Mouse (Mus musculus) megakaryocyte-erythroid progenitor cell, adult 5-6 weeks (primary cell): ENCODE results near the gene Gmfg. TPM values are rescaled to one million over a fixed set of nuclear protein-coding genes. Genes with fewer than 3 reads are reported as not detected.

Source experiments
- ATAC-seq: replicated peaks from 2 replicates; pipeline ENCODE4 v1.8.0; 2016; ENCODE audit warnings: mild to moderate bottlenecking, inconsistent platforms; ENCODE audit not compliant: severe bottlenecking, poor library complexity, low FRiP score, low TSS enrichment
- total RNA-seq, 2 experiments: library from RNA; stranded (forward) in 1 of 2; stranded (reverse) in 1 of 2; fragments of 200-1000, 215-1000 nt in 1 of 2; fragments of >200 nt in 1 of 2; fragmentation: Nextera tagmentation in 1 of 2; gene quantifications; 2 replicates each; pipeline ENCODE4 v1.2.3; 2014 to 2017

Gmfg gene
- 79.4 and 81.5 TPM in 2 replicates for total RNA-seq (2014; fragmentation: Nextera tagmentation)
- total RNA-seq (2017), result 179 and 328 TPM in 2 replicates

GRCm38 (mm10) chr7:28436932-28437570 is at the start of gene Gmfg:
Gmfg (plus strand) TSS chr7:28437447.
- peak; percentile 68 for ATAC-seq

GRCm38 (mm10) chr7:28390331-28390730 is 46.9 kb upstream of the Gmfg start:
- ATAC-seq, result no peak

GRCm38 (mm10) chr7:28392429-28393271 is 44.6 kb upstream of the Gmfg start, which contains the start of the genes Med29 and Paf1:
Med29 (minus strand) TSS chr7:28392708.
Paf1 (plus strand) TSS chr7:28392951.
- peak; percentile 99 for ATAC-seq

GRCm38 (mm10) chr7:28393272-28393951 is 43.8 kb upstream of the Gmfg start:
- no peak for ATAC-seq

- no peak for ATAC-seq
These were observed 41.8 kb upstream of the Gmfg start for GRCm38 (mm10) chr7:28395425-28395824.

GRCm38 (mm10) chr7:28398000-28398399 is 39.2 kb upstream of the Gmfg start:
- no peak for ATAC-seq

GRCm38 (mm10) chr7:28398696-28399340 is 38.4 kb upstream of the Gmfg start:
- no peak for ATAC-seq

GRCm38 (mm10) chr7:28401030-28401429 is 36.2 kb upstream of the Gmfg start:
- ATAC-seq, result no peak

GRCm38 (mm10) chr7:28401942-28402341 is 35.3 kb upstream of the Gmfg start:
- no peak for ATAC-seq

- no peak for ATAC-seq
These were observed 26.3 kb upstream of the Gmfg start for GRCm38 (mm10) chr7:28410841-28411475.

- 0 out of 2 replicates have a peak, but pooled peaks have one; percentile 48 for ATAC-seq
These were observed 24.4 kb upstream of the Gmfg start for GRCm38 (mm10) chr7:28412826-28413225.

- ATAC-seq, result no peak
These were observed 19.9 kb upstream of the Gmfg start for GRCm38 (mm10) chr7:28417368-28417767.

GRCm38 (mm10) chr7:28418096-28418670 is 19.1 kb upstream of the Gmfg start:
- no peak for ATAC-seq

GRCm38 (mm10) chr7:28419416-28419815 is 17.8 kb upstream of the Gmfg start:
- ATAC-seq, result no peak

GRCm38 (mm10) chr7:28423018-28423417 is 14.2 kb upstream of the Gmfg start:
- ATAC-seq, result no peak

GRCm38 (mm10) chr7:28427738-28428137 is 9.5 kb upstream of the Gmfg start:
- no peak for ATAC-seq

GRCm38 (mm10) chr7:28430512-28430911 is 6.7 kb upstream of the Gmfg start:
- ATAC-seq, result no peak

- ATAC-seq, result peak; percentile 31
These were observed 5.0 kb upstream of the Gmfg start for GRCm38 (mm10) chr7:28432252-28432651.
